Mouse (Mus musculus) E14TG2a.4 (cell line): Measurements from ENCODE around the gene Slc30a2.

Experiments used
- H3K27me3 ChIP-seq: 2 replicates; pipeline ENCODE4 v1.6.1; 2014; ENCODE audit warnings: low read length, control low read depth; ENCODE audit not compliant: insufficient read depth
- H3K36me3 ChIP-seq: 2 replicates; pipeline ENCODE4 v1.6.1; 2014; ENCODE audit warnings: low read length, control low read depth; ENCODE audit not compliant: insufficient read depth
- H3K4me1 ChIP-seq: replicated peaks from 2 replicates; pipeline ENCODE4 v1.6.1; 2014; ENCODE audit warnings: low read depth, low read length, control low read depth
- H3K4me3 ChIP-seq: replicated peaks from 2 replicates; pipeline ENCODE4 v1.5.1; 2014; ENCODE audit warnings: mild to moderate bottlenecking, low read length
- H3K9me3 ChIP-seq: 2 replicates; pipeline ENCODE4 v1.6.1; 2014; ENCODE audit warnings: low read length, control low read depth
- CTCF ChIP-seq: conservative IDR thresholded peaks from 2 replicates; pipeline ENCODE4 v1.5.1; 2014; ENCODE audit warnings: low read length
- NANOG ChIP-seq: IDR thresholded peaks from 2 replicates; pipeline ENCODE4 v1.6.1; 2014; ENCODE audit warnings: borderline replicate concordance, low read length, mixed read lengths
- POU5F1 ChIP-seq: IDR thresholded peaks from 2 replicates; pipeline ENCODE4 v1.6.1; 2014; ENCODE audit warnings: low read length, borderline replicate concordance

Slc30a2 gene

DNA sequence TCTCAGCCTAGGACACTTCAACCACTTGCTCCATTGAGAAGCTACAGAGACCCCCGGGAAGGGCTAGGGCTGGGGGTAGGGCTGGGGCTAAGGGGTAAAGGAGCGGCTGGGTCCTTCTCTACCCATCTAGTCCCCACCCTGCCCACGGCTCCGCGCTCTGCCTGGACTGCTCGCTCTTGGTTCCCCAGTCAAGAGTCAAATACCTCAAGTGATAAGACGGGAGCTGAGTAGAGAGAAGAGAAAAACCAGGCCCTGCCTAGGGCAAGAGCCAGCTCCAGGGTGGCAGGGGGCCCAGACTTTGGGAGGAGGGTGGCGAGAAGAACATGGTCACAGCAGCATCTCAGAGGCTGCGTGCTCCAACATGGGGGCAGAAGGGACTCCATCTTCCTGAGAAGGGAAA is 27.5 kb upstream of the Slc30a2 start:
- TF ChIP-seq CTCF (no peak), POU5F1 (no peak), NANOG (no peak)
- no peaks in the 10 kb centered on the region; the same call in 1 of the 2 replicates for H3K36me3 ChIP-seq
- H3K4me1 ChIP-seq: peaks cover 67% of the 10 kb centered on the region
- peak overlapping the region; percentile 67 for H3K4me3 ChIP-seq
- no peaks in the 10 kb centered on the region for H3K27me3 ChIP-seq
- no peaks in the 10 kb centered on the region for H3K9me3 ChIP-seq

DNA sequence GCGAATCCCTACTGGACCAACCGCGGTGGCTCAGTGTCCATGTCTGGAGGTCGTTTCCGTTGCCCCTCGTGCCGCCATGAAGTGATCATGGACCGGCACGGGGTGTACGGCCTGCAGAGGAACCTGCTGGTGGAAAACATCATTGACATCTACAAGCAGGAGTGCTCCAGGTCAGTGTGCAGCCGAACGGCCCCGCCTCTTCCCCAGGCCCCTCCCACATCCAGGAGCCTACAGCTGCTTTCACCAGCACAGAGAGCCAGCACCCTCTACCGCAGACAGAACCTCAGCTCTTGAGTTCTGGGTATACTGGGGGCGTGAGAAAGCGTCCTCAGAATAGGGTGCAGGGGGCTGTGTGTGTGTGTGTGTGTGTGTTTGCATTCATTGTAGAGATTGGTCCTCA is 26.6 kb upstream of the Slc30a2 start:
- no peaks in the 10 kb centered on the region; the same call in 1 of the 2 replicates for H3K36me3 ChIP-seq
- no peaks in the 10 kb centered on the region for H3K27me3 ChIP-seq
- peaks cover 64% of the 10 kb centered on the region for H3K4me1 ChIP-seq
- H3K4me3 ChIP-seq: peak overlapping the region; percentile 67
- no peaks in the 10 kb centered on the region for H3K9me3 ChIP-seq
- TF ChIP-seq POU5F1: no peak
- TF ChIP-seq NANOG: no peak
- TF ChIP-seq CTCF: no peak

DNA sequence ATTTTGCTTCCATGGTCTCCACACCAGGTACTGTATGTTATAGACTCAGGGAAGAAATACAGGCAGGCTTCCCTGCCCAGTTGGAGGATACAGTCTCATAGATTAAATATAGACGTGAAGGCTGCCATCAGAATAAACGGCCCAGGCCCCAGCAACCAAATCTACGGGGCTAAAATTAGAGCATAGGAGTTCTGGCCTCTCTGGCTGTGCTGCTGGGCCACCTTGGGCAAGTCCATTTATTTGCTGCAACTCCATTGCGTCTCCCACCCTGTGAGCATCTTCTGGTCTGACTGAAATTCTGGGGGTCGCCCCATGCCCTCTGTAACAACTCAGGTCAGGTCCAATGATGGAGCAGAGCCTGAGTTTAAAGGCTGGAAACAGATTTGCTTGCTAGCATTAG is 23.9 kb upstream of the Slc30a2 start:
- H3K9me3 ChIP-seq: no peaks in the 10 kb centered on the region
- no peaks in the 10 kb centered on the region for H3K27me3 ChIP-seq
- no peak for TF ChIP-seq CTCF
- TF ChIP-seq NANOG: no peak
- no peak for TF ChIP-seq POU5F1
- H3K4me1 ChIP-seq: peaks cover 53% of the 10 kb centered on the region
- H3K36me3 ChIP-seq: peaks cover 7% of the 10 kb centered on the region
- no peak overlapping the region for H3K4me3 ChIP-seq

DNA sequence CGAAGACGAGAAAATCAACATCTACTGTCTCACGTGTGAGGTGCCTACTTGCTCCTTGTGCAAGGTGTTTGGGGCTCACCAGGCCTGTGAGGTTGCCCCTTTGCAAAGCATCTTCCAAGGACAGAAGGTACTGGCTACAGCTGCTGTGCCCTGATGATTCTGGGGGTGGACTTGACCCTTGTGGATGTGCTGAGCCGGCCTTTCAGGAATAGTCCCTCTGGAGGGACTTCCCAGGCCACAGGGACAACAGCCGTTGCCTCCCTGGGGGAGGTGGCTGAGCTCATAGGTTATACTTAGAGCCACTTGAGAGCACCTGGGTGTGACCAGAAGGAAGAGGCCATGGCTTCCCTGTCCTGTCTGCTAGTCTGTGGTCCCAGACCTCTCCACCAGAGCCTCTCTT is 23.3 kb upstream of the Slc30a2 start:
- Histone ChIP-seq H3K4me3 (no peak overlapping the region), H3K4me1 (peaks cover 48% of the 10 kb centered on the region), H3K9me3 (no peaks in the 10 kb centered on the region), H3K36me3 (peaks cover 11% of the 10 kb centered on the region), H3K27me3 (no peaks in the 10 kb centered on the region)
- TF ChIP-seq NANOG (no peak), POU5F1 (no peak), CTCF (no peak)

DNA sequence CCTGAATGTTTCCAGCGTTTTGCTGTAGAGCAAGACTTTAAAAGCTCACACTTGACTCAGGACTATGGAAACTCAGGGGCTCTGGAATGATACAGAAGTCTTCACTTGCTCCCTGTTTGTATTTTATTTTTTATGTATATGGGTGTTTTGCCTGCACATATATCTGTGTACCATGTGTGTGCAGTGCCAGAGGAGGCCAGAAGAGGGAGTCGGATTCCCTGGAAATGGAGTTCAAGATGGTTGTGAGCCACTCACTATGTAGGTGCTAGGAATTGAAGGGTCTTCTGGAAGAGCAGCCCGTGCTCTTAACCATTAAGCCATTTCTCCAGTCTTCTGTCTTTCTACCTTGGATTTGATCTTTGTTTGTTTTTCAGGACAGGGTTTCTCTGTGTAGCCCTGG is 21.5 kb upstream of the Slc30a2 start:
- no peaks in the 10 kb centered on the region for H3K9me3 ChIP-seq
- H3K27me3 ChIP-seq: no peaks in the 10 kb centered on the region
- H3K36me3 ChIP-seq: peaks cover 23% of the 10 kb centered on the region
- no peak overlapping the region for H3K4me3 ChIP-seq
- peaks cover 44% of the 10 kb centered on the region for H3K4me1 ChIP-seq
- peak; percentile 76 for TF ChIP-seq CTCF
- TF ChIP-seq POU5F1: no peak
- TF ChIP-seq NANOG: no peak

DNA sequence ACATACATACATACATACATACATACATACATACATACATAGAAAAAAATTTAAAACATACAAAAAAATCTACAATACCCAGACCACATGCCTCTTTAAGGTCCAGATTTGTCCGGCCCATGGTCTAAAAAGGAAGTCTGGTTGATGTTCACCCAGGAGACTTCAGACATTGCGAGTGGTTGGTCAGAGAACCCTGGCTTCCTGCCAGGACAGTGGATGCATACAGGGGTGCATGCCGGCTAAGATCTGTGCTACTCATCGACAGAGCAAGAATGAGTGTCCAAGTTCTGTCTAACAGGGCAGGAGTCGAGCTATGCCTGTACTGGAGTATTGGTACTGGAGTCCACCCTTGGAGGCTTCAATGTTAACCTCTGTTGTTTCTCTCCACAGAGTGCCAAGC is 18.3 kb upstream of the Slc30a2 start:
- TF ChIP-seq NANOG (no peak), POU5F1 (no peak)
- peaks cover 58% of the 10 kb centered on the region for H3K4me1 ChIP-seq

DNA sequence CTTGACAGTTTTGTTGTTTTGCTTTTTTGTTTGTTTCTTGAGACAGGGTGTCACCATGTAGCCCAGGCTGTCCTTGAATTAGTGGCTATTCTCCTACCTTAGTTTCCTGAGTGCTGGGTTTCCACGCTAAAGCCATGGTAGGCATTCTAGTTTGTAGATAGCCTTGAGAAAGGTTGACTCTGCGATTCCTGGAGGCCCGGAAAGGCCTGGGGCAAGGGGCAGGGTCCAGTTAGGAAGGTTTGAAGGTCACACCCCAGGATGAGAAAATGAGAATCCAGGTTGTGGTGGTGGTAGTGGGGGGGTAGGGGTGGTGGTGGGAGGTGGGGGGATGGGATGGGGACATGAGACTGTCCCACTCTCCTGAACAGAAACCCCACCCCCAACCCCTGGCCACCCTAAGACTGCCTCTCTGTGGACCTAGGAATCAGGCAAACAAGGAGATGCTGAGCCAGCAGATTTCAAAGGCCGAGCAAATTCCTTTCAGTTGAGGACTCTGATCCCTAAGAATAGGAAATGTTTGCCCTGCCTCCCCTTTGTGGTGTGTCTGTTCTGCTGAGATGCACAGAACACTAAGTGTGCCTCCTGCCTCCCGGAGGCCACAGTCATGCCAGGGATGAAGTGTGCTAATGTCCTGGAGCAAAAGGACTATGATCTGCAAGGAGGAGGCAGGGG is 16.0 kb upstream of the Slc30a2 start:
- H3K4me3 ChIP-seq: peak overlapping the region; percentile 48
- no peaks in the 10 kb centered on the region for H3K27me3 ChIP-seq
- peaks cover 54% of the 10 kb centered on the region for H3K4me1 ChIP-seq
- peaks cover 23% of the 10 kb centered on the region for H3K36me3 ChIP-seq
- no peak for TF ChIP-seq CTCF
- no peak for TF ChIP-seq NANOG
- TF ChIP-seq POU5F1: no peak
- H3K9me3 ChIP-seq: no peaks in the 10 kb centered on the region

More for the DNA sequence above, 18.3 kb upstream of the Slc30a2 start:
- Histone ChIP-seq H3K9me3 (no peaks in the 10 kb centered on the region), H3K4me3 (no peak overlapping the region), H3K27me3 (no peaks in the 10 kb centered on the region), H3K36me3 (peaks cover 23% of the 10 kb centered on the region)

DNA sequence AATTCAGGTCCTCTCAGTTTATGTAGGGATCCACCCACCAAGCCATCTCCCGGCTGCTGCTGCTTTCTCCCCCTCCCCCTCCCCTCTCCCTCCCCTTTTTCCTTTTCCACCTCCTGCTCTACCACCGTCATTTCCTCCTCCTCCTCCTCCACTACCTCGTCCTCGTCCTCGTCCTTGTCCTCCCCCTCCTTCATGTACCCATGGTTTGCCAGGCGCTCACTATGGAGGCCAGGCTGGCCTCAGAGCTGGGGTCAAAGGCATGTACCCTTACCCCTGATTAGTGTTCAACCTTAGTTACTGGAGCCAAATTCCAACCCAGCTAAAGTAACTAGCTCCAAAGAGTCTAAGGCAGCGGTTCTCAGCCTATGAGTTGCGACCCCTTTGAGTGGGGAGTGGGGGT is 14.8 kb upstream of the Slc30a2 start:
- Histone ChIP-seq H3K4me3 (no peak overlapping the region), H3K4me1 (peaks cover 52% of the 10 kb centered on the region), H3K27me3 (no peaks in the 10 kb centered on the region), H3K36me3 (peaks cover 18% of the 10 kb centered on the region), H3K9me3 (no peaks in the 10 kb centered on the region)
- TF ChIP-seq POU5F1 (no peak), CTCF (no peak), NANOG (no peak)

DNA sequence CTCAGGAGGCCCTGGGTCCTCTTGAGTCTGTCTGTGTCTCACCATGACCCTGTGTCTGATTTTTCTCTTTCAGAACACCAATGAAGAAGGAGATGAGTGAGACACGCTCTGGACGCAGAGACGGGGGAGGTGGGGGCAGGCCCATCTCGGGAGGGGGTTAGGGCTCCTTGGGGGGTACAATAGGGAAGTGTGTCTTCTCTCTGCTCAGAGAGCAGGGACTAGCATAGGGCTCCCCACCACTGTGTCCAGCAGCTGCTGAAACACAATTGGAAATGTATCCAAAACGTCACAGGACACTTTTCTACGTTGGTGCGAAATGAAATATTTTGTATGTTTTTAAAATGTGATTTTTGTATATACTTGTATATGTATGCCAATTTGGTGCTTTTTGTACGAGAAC is 14.1 kb upstream of the Slc30a2 start:
- H3K4me1 ChIP-seq: peaks cover 52% of the 10 kb centered on the region
- no peaks in the 10 kb centered on the region for H3K9me3 ChIP-seq
- no peaks in the 10 kb centered on the region for H3K27me3 ChIP-seq
- TF ChIP-seq NANOG (no peak), POU5F1 (no peak), CTCF (no peak)
- H3K36me3 ChIP-seq: peaks cover 16% of the 10 kb centered on the region
- H3K4me3 ChIP-seq: 0 out of 2 replicates have a peak overlapping the region, but pooled peaks have one; percentile 5
